Mouse (Mus musculus): ENCODE measurements around the gene Cog1. TPM values are rescaled to one million over a fixed set of nuclear protein-coding genes. Genes with fewer than 3 reads are reported as not detected.

Cog1 gene
- 10 to 100 TPM; 42.7 to 51.9 (median 47.0) TPM for total RNA-seq (2022)

GRCm38 (mm10) chr11:113648690-113649352, at the start of gene Cog1:
Gene Cog1, plus strand, starts transcription at chr11:113649169.
- DNase-seq (ENCODE audit: low spot score in 2 of 2), result no peak

GRCm38 (mm10) chr11:113600526-113601245, 48.3 kb upstream of the Cog1 start:
- DNase-seq (ENCODE audit: low spot score in 2 of 2), result no peak

GRCm38 (mm10) chr11:113601616-113602343, 47.2 kb upstream of the Cog1 start:
- DNase-seq (ENCODE audit: low spot score in 2 of 2), result no peak

GRCm38 (mm10) chr11:113607556-113607955, 41.4 kb upstream of the Cog1 start:
- DNase-seq (ENCODE audit: low spot score in 2 of 2), result no peak

GRCm38 (mm10) chr11:113609581-113609980, 39.4 kb upstream of the Cog1 start:
- no peak for DNase-seq (ENCODE audit: low spot score in 2 of 2)

GRCm38 (mm10) chr11:113610266-113610665, 38.7 kb upstream of the Cog1 start:
- no peak for DNase-seq (ENCODE audit: low spot score in 2 of 2)

GRCm38 (mm10) chr11:113611112-113611646, 37.8 kb upstream of the Cog1 start:
- DNase-seq (ENCODE audit: low spot score in 2 of 2), result peak in 1 of 2 experiments; percentile 38

- peak; percentile 23 to 48 for DNase-seq (ENCODE audit: low spot score in 2 of 2)
Observed at GRCm38 (mm10) chr11:113611664-113612611, 37.0 kb upstream of the Cog1 start.

GRCm38 (mm10) chr11:113614476-113614875, 34.5 kb upstream of the Cog1 start:
- DNase-seq (ENCODE audit: low spot score in 2 of 2), result no peak

- peak in 1 of 2 experiments; percentile 34 for DNase-seq (ENCODE audit: low spot score in 2 of 2)
Observed at GRCm38 (mm10) chr11:113617132-113617911, 31.6 kb upstream of the Cog1 start.

GRCm38 (mm10) chr11:113618303-113618671, 30.7 kb upstream of the Cog1 start:
- DNase-seq (ENCODE audit: low spot score in 2 of 2), result no peak

- peak; percentile 60 to 70 for DNase-seq (ENCODE audit: low spot score in 2 of 2)
Observed at GRCm38 (mm10) chr11:113618672-113619419, 30.1 kb upstream of the Cog1 start, which contains the start of gene Sstr2. Gene Sstr2, plus strand, starts transcription at chr11:113619342.

GRCm38 (mm10) chr11:113619420-113620080, 29.4 kb upstream of the Cog1 start:
- DNase-seq (ENCODE audit: low spot score in 2 of 2), result no peak

GRCm38 (mm10) chr11:113621001-113621400, 28.0 kb upstream of the Cog1 start:
- no peak for DNase-seq (ENCODE audit: low spot score in 2 of 2)

- DNase-seq (ENCODE audit: low spot score in 2 of 2), result no peak
Observed at GRCm38 (mm10) chr11:113622028-113622427, 26.9 kb upstream of the Cog1 start.

- DNase-seq (ENCODE audit: low spot score in 2 of 2), result no peak
Observed at GRCm38 (mm10) chr11:113625437-113625836, 23.5 kb upstream of the Cog1 start.

GRCm38 (mm10) chr11:113627785-113628184, 21.2 kb upstream of the Cog1 start:
- DNase-seq (ENCODE audit: low spot score in 2 of 2), result no peak

GRCm38 (mm10) chr11:113630642-113631041, 18.3 kb upstream of the Cog1 start:
- no peak for DNase-seq (ENCODE audit: low spot score in 2 of 2)

- DNase-seq (ENCODE audit: low spot score in 2 of 2), result no peak
Observed at GRCm38 (mm10) chr11:113631302-113631701, 17.7 kb upstream of the Cog1 start.
